Mouse (Mus musculus) kidney, adult 9 months (tissue): ENCODE results near the gene Pgm5.

Source experiments
- DNase-seq: peaks from one replicate; pipeline ENCODE4 v3.0.0; 2022

Gene Pgm5

GRCm38 (mm10) chr19:24865436-24865835 lies 3.8 kb upstream of the Pgm5 start:
- no peak for DNase-seq

GRCm38 (mm10) chr19:24861276-24861611 lies 411 bp downstream of the Pgm5 start:
- DNase-seq, result no peak

DNA sequence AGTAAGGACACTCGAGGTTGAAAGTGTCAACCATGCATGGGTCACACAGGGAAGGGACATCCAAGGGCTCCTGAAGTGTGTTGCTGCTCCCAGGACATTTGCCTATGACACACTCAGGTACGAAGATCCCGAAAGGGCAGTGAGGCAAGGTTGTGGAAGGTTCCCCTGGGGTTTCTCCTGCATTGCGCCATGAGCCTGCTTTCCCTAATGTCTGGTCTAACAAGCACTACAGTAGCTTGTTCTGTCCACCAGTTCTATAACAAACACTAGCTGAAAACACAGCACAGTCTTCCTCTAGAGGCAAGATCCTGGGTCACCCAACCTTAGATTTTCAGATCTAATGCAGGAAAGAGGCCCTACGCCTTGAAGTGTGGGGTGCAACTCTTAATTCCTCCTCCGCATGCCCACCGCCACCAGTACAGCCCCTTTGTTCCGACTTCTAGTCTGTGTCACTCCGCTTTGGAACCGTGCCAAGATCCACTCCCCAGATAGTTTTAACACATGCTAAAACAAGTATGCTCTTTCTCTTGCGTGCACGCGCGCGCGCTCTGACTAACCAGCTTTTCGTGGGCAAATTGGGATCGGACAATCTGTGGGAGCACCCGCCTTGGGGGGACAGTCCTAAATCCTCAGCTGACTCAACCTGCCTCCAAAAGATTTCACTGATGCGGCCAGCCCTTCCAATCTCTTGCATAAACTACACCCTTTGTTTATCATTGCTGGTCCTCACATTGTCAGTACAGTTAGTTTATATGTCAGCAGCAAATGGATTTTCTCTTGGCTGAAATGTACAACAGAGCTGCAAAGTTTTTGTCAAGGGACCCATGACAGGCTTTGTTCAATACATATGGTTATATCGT lies 10.0 kb downstream of the Pgm5 start:
- DNase-seq, result no peak

DNA sequence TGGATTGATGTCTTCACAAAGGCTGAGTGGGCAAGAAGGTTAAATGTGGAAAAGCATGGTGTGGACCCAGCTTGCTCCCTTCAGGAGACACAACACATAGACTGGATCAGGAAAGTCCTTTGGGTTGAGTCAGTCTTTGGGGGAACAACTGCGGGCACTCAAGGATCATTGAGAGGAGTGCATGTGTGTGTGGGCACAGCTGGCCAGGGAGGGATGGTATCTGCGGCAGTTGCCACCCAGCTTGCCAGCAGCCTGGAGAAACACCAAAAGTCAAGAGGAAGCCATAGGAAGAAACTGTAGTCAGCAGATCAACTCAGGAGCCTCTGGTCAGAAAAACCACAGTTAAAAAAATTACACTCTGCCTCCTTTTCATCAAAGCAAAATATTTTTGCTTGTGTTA lies 12.8 kb downstream of the Pgm5 start:
- DNase-seq, result no peak

- no peak for DNase-seq
Measured at GRCm38 (mm10) chr19:24848345-24848744, 13.3 kb downstream of the Pgm5 start.

- DNase-seq, result no peak
Measured at GRCm38 (mm10) chr19:24845007-24845546, 16.6 kb downstream of the Pgm5 start.

- peak; percentile 33 for DNase-seq
Measured at GRCm38 (mm10) chr19:24842080-24842479, 19.6 kb downstream of the Pgm5 start.

DNA sequence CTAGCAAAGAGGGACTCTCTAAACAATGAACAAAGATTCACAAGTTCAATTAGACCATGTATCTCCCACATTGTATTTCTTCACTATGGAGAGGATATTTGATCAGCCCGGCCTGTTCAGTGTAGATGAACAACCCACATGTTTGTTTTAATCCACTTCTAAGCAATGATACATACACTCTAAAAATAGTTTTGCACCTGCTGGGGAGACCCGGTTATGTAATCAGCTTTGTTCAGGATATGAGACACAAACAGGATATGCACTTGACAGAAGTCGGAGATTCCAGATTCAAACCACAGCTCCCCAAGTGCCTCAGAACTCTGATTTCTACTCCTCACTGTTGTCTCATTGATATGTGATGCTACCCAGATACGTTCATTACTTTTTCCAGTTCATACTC lies 37.1 kb downstream of the Pgm5 start:
- DNase-seq, result peak; percentile 6

GRCm38 (mm10) chr19:24815661-24816221 lies 45.9 kb downstream of the Pgm5 start:
- DNase-seq, result no peak

GRCm38 (mm10) chr19:24812861-24813293 lies 48.8 kb downstream of the Pgm5 start:
- DNase-seq, result no peak

DNA sequence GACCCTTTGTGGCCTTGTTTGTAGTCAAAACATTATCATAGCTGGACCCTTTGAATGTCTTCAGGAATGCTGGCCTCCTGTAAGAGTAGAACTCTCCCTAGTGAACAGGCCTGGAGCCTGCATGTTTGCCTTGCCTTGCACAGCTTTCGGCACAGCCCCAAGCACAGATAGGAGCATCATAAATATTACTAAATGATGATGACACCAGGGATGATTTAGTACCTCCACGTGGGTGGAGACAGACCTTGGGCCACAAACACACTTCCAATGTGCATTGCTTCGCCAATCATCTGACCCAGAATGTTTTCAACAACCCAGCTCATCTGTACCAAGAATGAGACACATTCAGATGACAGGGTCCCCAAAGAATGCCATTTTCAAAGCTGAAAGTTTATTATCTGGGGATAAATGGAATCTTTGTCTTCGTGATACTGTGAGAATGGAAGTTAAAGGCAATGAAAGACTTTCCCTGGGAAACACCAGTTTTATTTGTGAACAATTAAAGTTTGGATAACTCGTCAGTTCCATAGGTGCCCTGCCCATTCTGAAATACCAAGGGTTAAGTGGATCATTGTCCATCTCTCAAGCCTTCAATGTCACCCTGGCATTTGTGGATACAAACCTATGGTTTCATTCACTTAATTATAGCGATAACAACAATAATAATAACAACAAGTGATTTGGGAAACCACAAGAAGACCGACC lies 49.4 kb downstream of the Pgm5 start:
- DNase-seq, result no peak

- DNase-seq, result no peak
Measured at GRCm38 (mm10) chr19:24811451-24811850, 50.2 kb downstream of the Pgm5 start.

GRCm38 (mm10) chr19:24806013-24806412 lies 55.6 kb downstream of the Pgm5 start:
- DNase-seq, result no peak

GRCm38 (mm10) chr19:24797606-24798005 lies 64.0 kb downstream of the Pgm5 start:
- DNase-seq, result peak; percentile 8

- no peak for DNase-seq
Measured at GRCm38 (mm10) chr19:24794350-24794749, 67.3 kb downstream of the Pgm5 start.

DNA sequence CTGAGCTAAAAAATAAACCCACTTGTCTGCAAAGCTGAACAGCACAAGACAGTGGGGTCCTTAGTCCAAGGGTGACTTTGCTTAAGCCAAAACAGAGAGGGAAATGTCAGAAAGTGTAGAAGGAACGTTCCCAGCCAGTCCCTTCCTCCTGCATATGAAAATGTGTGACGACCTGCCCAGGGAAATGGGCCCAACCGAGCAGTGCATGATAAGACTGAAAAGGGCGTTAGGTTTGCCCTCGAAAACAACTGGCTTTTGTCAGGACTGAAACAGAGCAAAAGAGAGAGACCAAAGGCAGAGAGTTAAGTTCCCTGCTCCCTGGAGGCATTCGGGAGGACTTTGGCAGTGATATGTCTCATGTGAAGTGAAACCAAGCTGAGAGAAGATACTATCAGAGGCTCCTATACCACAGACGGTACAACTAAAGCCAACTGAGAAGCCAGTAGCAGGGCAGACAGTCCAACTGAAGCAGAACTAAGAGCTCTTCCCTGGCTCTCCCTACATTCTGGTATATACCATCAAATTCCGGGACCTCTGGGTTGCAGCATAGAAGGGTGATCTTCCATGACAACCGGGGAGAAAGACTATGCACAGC lies 68.0 kb downstream of the Pgm5 start:
- DNase-seq, result no peak

- no peak for DNase-seq
Measured at GRCm38 (mm10) chr19:24792876-24793275, 68.8 kb downstream of the Pgm5 start.

GRCm38 (mm10) chr19:24785898-24786297 lies 75.8 kb downstream of the Pgm5 start:
- no peak for DNase-seq

DNA sequence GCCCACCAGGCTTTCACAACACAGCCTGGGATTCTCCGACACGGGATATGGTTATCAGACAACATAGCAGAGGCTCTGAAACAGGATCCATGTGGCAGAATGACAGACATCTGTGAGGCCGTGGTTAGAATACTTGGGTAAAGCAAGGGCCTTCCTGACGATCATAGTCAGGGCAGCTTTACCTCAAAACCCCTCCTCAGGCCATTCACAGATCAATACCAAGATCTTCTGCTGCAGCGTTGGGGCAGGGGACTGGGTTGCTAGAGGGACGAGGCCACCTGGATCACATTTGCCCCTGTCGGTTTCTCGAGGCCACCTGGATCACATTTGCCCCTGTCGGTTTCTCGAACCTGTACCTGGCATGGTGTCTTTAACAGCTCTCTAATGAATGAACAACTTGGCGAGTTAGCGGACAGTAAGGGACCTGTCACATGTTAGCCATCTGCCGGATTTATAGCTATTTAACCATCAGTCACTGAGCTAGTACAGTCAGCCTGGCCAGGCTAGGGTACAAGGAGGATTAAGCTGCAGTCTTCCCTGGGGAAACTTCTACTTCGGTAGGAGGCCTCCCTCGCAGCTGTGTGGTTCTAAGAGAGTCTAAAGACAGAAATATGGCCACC lies 76.5 kb downstream of the Pgm5 start:
- DNase-seq, result no peak

DNA sequence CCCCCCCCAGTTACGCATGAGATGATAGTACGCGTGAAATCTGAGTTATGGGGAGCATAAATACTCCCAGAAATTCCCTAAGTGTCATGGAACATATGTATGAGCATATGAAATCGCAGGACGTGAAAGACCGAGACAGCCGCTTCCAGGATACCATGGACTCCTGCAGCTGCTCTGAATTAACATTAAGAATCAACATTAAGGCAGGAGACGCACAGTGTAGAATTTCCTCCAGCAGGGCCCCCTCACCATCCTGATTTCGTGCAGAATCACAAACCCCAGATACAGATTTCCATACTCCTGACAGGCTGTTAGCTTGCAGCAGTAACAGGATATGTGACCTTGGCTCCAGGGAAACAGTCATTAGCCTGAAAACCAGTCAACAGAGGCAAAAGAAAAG lies 77.9 kb downstream of the Pgm5 start:
- no peak for DNase-seq

- no peak for DNase-seq
Measured at GRCm38 (mm10) chr19:24779996-24780395, 81.7 kb downstream of the Pgm5 start.

DNA sequence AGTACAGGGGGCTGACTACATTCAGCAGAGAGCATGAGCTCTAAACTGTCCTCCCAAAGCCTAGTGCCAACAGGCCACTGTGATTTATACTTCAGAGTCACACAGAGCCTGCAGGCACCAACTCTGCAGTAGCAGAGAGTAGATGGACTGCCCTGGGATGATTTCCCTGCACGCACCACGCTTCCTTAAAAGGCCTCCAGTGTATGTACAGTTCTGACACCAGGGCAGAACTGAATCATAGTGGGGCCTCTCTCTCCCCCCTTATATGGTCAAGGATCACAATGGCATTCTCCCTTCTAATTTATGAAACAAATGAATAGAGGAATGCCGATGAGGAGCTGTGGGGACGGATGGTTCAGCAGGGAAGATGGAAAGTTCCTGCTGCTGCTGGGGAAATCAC lies 91.3 kb downstream of the Pgm5 start:
- DNase-seq, result no peak

DNA sequence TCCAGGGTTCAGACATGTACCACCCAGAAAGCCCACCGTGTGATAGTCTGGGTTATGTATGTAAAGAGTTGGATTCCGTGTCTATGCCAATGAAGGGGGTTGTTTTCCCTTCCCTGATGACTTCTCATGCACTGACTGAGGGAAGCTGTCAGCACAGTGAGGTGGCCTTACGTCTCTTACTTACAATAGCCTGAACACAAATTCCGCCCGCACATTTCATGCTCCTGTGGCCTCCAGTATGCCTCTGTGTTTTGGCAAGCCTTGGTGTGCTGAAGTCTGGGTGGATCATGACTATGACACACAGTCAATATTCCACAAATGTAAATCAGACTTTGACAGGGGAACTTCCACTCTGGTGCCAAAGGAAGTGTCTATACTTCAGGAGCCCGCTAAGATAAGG lies 94.3 kb downstream of the Pgm5 start:
- no peak for DNase-seq
